Mouse (Mus musculus) myocyte (in vitro differentiated cells): ENCODE results near the gene Cdv3.

Experiments
- POLR2A ChIP-seq: IDR thresholded peaks from one replicate; pipeline ENCODE4 v1.6.1; 2011; ENCODE audit warnings: low read depth, mild to moderate bottlenecking, control low read depth, moderate library complexity; ENCODE audit not compliant: insufficient read length
- USF1 ChIP-seq: IDR thresholded peaks from one replicate; pipeline ENCODE4 v1.6.1; 2011; ENCODE audit warnings: low read depth, mild to moderate bottlenecking, control low read depth, moderate library complexity

GRCm38 (mm10) chr9:103383576-103383975, 17.9 kb upstream of the Cdv3 start:
- TF ChIP-seq POLR2A (no peak), USF1 (no peak)
